Mouse (Mus musculus): ENCODE results near the gene Aoc1.

The Aoc1 gene

DNA sequence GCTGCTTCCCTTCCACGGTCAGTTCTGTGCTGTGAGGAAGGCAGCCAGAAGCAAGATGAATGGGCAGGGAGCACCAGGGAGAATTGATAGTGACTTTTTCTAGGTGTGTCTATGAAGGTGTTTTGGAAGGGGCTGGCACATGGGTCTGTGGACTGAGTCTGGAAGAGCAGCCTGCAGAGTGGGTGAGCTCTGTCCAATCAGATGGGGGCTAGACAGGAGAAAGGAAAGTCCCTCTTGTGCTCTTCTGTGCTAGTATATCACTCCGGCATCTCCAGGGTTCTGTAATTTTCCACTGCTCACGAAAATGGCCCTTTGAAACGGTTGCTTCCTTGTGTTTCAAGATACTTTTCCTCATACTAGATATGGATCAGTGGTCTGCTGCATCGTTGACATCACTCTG lies at the start of gene Aoc1:
TSS of gene Aoc1 (plus strand) at position 301 of the 400 bp plus-strand sequence.
- no peak for DNase-seq (ENCODE audit: low spot score)

DNA sequence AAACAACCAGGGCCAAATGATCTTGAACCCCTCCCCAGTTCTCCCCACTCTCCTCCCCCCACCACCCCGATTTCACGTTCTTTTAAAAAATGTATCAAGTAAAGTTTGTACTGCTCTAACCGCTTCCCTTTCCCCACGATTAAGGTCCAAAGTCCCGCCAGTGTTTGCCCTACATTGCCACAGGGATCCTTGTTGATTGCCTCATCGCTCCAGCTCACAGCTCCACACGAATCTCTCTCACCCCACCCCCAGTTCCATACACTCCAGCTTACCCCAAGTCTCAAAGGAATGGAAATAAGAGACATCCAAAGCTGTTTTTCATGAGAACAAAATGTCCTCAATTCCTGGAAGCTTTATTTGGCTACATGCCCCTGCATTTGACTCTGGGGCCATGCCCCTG lies 47.7 kb upstream of the Aoc1 start:
- DNase-seq (ENCODE audit: low spot score) = no peak

DNA sequence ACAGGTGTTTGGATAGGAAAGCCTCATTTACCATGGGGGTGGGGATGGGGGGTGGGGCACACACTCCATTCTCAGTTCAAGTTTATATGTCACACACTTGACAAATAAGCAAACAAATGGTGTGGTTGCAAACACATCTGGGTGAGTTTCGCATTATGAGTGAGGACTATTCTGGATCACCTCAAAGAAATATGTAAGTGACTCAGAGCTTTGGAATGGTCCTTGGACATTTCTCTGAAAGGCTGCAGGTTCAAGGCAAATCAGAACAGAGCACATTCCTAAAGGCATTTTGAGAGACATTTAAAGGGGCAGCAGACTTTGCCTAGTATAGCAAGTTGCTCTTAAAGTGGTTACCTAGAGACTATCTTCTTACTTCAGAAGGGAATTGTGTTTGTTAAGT lies 43.7 kb upstream of the Aoc1 start:
- DNase-seq (ENCODE audit: low spot score) = no peak

DNA sequence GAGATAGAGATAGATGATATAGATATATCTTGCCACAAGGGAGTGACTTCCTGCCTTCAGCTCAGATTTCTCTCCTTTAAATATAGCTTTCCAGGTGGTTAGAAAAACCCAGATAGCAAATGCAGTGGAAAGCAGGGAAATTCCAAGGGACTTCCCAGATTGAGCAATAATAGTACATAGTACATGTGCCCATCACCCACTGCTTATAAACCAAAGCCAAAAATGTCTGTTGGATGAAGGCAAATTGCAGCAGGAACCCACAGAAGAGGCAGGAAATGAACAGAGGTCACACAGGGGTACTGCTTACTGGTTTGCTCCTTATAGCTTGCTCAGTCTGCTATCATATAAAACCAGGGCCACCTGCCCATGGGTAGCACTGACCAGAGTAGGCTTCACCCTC lies 43.0 kb upstream of the Aoc1 start:
- no peak for DNase-seq (ENCODE audit: low spot score)

DNA sequence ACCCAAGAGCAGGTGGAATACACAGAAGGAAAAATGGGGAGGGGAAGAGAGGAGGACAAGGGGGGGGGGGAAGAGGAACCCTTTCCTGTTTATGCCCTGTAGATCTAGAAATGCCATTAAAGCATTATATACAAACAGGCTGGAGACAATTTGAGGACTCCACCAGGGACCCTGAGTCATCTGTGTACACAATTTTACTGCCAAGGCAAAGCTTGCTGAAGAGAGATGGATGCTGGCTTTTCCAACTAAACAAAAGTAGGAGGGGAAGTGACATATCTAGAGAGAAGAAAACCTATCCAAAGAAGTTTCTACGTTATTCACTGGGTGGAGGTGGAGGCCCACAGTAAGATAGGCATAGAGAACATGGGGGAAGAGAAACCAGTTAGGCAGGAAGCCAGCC lies 42.5 kb upstream of the Aoc1 start:
- DNase-seq (ENCODE audit: low spot score) = no peak

DNA sequence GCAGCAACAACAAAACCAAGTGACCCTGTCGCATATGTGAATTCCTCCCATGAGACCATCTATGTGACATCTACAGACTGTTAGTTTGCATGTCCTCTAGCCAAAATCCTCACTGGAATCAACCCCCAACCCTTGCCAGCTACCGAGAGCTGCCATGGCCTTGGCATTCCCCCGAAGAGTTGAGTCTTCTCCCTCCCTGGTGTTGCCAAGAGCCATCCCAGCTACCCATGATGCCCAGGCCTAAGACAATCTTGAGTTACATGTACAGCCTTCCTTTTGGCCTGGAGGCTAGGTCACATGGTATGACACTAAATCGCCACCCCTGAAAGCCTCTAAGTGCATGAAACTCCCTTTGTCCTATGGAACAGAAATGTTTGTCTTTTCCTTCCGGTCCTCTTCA lies 41.6 kb upstream of the Aoc1 start:
- no peak for DNase-seq (ENCODE audit: low spot score)

DNA sequence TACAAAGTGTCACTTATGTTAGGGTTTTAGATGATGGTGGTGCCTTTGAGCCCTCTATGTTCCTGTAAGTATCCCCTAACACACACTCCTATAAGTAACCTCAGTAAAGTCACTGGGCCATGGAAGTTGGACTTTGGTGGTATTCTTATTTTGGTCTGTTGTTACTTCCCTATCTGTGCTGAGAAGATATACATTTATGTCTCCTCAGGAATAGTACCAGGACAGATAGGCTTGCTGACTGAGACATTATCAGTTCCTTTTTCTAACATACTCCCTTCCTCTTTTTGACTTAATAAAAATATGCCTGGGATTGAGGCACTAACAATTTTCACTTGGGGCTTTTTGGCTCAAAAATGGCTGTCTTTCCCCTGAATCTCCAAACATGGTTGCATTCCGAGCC lies 40.3 kb upstream of the Aoc1 start:
- DNase-seq (ENCODE audit: low spot score) = no peak

DNA sequence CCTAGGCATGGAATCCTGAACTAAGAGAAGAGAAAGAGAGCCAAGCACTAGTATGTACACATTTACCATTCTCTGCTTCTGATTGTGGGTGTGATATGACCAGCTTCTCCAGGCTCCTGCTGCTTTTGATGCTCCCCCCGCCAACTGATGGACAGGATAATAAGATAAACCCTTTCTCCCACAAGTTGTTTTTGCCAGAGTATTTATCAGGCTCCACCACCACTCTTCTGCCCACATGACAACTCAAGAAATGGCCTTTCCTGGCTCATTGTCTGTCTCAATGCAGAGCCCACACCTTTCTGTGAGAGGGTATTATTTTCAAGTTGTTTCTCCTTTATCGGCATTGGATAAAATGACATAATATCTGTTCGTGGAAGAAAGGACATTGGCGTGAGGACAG lies 39.2 kb upstream of the Aoc1 start:
- no peak for DNase-seq (ENCODE audit: low spot score)

DNA sequence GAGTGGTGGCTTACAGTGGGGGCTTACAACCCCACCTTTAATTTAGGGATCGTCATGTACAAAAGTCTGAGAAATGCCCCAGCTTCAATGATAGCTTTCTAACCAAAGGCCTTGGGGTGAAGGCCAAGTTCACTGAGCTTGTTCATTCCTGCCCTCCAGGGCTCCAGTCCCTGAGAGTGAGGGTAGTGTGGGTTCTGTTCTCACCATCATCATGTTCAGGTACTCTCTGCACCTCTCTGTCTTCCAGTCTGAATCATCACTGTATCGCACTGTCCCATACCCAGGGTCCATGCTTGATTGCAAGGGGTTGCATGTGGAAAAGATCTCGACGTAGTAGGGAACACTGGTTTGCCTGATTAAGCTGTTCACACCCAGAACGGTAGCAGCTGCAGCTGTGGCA lies 37.5 kb upstream of the Aoc1 start:
- no peak for DNase-seq (ENCODE audit: low spot score)

DNA sequence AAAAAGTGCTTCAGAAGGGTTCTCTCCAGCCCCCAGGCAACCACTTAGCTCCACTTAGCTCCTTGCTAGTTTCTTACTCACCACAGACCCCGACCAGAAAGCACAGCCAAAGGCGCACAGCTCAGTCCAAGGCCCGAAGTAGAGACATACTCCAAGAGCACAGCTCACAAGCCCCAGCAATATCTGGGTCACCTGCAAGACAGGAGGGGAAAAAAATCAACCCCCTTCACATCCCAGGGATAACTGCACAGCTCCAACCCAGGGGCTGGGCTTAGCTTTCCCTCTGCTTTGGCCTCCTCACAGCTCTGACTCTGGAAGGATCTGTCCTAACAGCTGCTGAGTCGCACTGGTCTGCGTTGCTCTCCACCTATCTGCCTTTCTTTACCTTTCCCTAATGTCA lies 36.5 kb upstream of the Aoc1 start:
- DNase-seq (ENCODE audit: low spot score) = no peak

DNA sequence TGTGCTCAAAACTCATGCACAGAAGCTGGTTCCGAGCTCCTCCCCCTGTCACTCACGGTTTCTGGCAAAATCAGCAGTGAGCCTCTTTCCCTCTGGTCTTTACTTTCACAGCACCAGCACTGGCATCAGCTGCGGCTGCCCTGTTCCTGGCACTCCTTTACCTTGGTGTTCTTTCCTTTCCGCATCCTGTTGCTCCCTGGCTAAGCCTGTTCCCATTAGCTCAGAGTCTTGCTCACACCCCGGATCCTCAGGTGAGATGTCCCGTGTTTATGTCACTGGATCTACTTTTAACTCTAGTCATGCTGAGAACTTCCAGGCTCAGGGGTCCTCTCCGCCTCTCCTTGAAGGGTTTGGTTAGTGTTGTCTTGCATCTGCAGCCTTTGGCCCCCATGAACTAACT lies 35.2 kb upstream of the Aoc1 start:
- no peak for DNase-seq (ENCODE audit: low spot score)

DNA sequence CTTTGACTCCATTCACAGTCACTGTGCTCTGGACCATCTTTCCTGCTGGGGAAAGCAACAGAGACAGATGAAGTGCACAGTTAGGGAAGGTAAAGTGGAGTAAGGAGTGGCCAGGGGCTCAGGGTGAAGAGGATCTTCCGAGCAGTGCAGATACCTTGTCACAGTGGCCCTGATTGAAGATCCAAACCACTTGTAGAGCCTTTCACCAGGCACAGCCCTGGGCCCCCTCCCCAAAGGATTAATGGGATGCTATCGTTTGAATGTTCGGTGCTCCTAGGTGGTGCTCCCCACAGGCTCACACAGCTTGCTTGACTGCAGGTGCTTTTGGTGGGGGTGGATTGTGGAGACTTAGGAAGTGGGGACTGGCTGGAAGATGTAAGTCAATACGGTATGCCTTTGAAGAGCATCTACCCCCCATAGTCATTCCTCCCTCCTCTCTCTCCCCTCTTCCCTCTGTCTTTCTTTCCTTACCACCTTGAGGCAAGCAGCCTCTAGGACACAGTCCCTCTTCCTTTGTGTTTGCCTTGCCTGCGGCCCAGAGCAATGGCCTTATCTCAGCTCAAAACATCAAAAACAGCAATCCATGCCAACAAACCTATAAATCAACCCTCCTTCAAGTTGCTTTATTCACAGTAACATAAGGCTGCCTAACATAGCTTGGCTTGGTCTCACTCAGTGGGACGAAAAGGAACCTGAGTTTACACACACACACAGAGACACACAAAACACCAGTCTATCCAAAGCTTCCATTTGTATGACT lies 34.2 kb upstream of the Aoc1 start:
- DNase-seq (ENCODE audit: low spot score) = no peak

DNA sequence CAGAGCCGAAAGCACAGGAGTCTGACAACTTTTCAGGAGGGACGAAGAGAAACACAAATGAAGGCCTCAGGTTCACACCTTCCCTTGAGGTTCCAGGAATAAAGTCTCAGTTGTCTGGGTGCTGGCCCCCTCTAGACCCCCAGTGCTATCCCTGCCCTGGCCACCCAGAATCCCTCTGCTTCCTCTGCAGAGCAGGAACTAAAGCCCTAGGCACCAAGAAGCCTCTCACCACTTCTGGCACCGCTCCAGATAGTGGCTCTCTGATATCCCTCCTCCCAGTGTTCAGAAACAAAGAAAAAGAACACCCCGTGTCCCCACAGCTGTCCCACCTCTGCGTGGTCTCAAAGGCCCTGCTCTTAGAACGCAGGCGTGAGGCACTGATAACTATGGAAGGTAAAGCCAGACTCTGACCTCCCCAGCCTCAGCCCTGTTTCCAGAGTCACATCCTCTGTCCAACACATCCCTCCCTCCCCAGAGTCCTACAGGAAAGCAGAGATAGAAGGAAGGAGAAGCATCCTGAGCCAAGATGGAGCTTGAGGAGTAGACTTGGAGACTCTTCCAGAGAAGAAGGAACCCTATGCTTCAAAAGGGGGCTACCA lies 32.2 kb upstream of the Aoc1 start, which contains the start of gene Tmem176a:
TSS of gene Tmem176a (plus strand) at position 549 of the 599 bp plus-strand sequence.
- peak; percentile 66 for DNase-seq (ENCODE audit: low spot score)

DNA sequence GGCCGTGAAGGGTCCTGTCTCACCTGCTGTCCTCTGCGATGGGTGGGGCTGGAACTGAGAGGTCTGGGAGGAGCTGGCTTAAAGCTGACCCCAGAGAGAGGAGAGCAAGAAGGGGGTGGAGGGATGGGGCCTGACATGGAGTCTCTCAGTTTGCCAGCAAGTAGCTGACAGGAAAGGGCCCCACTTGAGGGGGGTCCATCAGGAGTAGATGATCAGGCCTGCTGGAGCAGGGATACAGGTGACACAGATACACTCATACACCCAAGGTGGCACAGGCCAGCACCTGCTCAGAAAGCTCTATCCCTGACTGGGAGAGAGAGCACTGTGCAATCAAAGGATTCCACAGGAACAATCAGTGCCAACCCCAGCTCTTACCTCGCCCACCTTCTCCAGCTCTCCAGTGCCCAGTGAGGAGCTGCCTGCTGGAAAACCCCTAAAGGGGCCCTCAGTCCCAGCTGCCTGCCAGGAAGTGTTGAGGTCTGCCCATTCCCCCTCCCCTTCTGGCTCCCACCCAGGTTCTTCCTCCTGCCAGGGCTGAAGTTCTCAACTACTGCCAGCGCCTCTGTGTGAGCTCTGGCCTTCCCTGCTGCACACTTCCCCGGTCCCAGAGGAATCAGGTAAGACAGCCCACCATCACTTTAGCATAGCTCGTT lies 31.6 kb upstream of the Aoc1 start, which contains the start of gene Tmem176b:
TSS of gene Tmem176b (minus strand) at position 524 of the 653 bp plus-strand sequence.
- peak; percentile 91 for DNase-seq (ENCODE audit: low spot score)

DNA sequence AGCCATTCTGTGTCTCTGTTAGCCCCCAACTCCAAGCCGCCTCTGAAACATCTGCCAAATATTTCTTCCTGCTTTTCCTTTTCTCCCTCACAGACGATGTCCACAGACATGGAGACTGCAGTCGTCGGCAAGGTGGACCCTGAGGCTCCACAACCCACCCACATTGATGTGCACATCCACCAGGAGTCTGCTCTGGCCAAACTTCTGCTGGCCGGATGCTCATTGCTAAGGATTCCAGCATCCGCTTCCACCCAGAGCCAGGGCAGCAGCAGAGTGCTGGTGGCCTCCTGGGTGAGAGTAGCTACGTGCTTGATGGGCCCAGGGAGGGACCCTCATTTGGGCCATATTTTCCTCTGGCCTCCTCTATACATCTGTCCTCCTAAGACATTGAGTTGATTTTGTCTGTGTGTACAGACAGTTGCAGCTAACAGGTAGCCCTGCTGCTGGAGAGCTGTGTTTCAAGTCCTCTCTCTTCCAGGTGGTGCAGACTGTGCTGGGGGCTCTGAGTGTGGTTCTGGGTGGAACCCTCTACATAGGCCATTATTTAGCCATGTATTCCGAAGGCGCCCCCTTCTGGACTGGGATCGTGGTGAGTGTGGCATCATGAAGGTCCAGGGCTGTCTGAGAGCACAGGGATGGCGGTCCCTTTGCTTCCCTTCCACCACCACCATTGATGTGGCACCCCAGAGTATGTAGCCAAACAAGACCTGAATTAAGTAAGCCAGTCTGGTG lies 30.4 kb upstream of the Aoc1 start:
- peak; percentile 41 for DNase-seq (ENCODE audit: low spot score)

DNA sequence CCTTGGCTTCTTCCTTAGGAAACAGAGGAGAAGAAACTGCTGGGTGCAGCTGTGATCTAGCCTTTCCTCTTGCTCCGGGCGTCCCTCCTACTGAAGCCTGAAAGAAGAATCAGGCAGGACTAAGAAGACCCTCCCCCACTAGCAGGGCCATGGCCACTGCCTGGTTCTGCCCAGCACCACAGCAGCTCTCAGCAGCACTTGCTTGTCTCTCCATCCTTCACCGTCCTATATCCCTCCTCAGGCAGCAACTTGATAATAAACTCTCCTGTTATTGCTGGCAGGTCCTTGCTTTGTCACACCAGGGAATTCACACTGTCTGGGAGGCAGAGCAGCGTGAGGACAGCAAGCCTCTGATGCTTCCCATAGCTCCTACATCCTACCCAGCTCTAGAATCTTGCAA lies 27.6 kb upstream of the Aoc1 start:
- no peak for DNase-seq (ENCODE audit: low spot score)

DNA sequence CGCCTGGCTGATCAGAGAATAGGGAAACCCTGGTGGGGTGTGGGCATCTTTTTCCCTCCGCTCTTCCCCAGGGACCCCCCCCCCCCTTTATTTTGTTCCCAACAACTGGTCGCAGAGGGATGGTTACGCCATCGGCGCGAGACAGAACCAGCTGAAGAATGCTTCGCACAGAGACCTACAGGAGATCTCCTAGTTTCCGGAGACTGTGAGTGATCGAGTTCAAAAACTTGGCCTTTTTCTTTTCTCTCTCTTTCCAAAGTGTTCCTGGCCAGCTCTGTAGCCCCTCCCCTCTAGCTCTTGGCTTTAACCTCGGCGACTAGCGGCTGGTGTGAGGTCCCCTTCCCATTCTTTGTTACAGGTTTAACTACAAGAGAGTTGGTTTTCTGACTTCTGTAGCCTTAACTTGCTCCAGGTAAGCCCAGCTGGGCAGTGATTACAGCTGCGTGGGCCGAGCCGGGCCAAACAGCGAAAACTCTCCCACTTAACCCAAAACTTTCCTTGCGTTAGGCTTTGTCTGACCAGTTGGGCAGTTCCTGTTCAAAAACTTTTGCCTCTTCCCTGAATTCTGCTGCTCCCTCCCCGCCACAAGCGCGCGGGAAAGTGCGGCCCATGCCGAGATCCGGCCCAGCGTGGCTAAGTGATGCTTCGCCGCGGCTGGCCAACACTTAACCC lies 20.7 kb upstream of the Aoc1 start:
- peak; percentile 68 for DNase-seq (ENCODE audit: low spot score)

DNA sequence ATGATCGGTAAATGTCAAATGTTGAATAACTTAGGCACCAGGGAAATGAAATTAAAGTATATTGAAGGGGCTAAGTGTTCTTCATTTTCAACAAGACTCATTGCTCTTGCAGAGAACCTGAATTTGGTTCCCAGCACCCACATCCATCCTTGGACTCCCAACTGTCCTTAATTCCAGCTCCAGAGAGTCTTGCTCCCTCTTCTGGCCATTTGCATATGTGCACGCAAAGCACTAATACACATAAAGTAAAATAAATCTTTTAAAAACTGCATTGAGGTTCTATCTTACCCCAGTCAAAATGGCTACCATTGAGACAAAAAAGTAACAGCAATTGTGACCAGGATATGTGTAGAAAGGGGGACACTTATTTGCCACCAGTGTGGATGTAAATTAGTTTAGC lies 18.5 kb upstream of the Aoc1 start:
- DNase-seq (ENCODE audit: low spot score) = no peak

DNA sequence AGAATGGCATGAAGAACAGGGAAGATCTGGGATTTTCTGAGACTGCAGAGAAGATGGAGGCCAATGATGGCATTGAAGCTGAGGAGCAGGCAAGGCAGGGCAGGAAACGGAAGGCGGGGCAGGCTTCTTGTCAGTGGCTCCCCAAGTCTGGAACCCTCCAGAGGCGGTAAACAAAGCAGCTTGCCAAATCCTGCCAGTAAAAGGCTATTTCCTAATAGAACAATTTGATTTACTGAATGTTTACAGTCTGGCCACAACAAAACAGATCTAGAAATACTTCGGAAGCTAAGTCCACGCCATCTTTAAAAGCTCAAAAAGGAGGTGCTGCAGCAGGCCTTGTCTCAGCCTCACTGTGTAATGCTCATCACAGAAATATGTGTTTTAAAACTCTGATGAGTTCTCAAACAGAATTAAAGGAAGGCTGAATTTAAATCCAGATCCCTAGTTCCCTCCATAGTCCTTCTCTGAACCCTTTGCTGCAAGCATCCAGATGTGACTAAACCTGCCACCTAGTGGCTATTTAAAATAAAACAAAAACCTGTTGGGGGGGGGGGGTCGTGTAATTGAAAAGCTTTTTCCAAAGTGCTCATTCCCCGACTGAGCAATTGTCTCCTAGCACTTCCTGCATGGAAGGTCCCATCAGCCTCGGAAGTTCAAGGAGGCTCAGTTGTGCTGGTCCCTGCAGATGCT lies 14.9 kb upstream of the Aoc1 start:
- peak; percentile 21 for DNase-seq (ENCODE audit: low spot score)

DNA sequence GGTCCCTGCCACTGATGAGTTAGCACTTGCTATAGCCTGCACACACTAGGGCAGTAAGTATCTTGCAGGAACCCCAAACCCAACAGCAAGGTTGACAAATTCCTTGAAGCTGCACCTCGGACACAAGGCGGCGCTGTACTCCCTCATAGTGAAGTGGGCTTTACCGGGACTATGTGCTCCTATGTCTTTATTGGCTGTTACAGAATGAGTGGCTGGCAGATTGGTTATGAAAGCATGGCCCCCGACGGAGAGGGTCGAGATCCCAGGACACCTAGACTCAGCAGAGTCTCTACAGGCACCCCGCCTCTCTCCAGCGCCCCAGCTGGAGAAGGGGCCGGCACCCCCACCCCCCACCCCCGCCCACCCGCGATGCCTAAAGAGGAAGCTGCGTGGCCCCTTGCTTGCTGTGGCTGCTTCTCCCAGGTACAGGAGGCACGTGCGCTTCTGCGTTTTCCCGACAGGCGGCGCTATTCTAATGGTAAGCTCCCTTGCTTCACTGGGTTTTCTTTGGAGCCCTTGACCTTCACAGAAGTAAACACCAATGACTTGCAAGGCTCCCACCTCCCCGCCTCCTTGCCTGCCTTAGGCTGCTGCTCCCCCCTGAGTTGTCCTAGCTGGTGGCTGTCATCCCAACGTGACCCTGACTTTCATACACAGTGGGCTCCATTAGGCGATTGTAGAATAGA lies 12.4 kb upstream of the Aoc1 start:
- peak; percentile 80 for DNase-seq (ENCODE audit: low spot score)

DNA sequence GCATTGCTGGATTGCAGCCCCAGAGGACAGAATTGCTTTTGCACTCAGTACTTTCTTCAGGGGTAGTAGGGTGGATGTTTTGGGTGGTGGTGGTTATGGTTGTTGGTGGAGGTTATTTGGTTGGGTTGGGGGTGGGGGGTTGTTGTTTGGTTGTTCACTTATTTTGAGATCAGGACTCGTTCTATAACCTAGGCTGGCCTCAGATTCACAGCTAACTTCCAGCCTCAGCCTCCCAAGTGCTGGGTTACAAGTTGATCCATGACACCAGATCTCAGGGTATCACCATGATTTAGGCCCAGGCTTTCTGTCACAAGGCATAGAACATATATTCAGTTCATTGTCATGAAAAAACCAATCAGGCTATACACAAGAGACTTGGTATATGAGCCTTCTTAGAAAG lies 11.8 kb upstream of the Aoc1 start:
- no peak for DNase-seq (ENCODE audit: low spot score)
